Mouse (Mus musculus) liver, embryonic 14.5 days (tissue): Measurements from ENCODE around the gene Pld3.

Source experiments
- CTCF ChIP-seq: IDR thresholded peaks from 2 replicates; pipeline ENCODE4 v1.5.1; 2016; ENCODE audit warnings: antibody characterized with exemption, low read depth, control low read depth
- EP300 ChIP-seq: IDR thresholded peaks from 2 replicates; pipeline ENCODE4 v1.6.1; 2016; ENCODE audit warnings: antibody characterized with exemption, low read depth

DNA sequence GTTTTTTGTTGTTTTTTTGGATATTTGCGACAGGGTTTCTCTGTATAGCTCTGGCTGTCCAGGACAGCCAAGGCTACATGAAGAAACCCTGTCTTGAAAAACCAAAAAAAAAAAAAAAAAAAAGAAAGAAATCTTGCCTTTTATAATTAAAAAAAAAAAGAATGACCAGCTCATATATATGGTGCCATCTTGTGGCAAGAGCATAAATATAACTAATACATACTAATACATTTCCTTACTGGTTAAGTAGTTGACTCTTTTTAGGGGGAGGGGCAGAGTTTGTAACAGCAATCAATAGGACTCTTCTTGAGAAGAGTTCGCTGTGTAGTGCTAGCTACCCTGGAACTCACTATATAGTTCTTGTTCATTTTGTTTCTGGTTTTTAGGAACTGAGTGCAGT, 34.7 kb upstream of the Pld3 start:
- no peak for TF ChIP-seq EP300
- peak; percentile 8; the same call in 1 of the 2 replicates for TF ChIP-seq CTCF
